Mouse (Mus musculus) intestine, postnatal 0 days (tissue): Measurements from ENCODE around the gene Slc38a4. TPM values are rescaled to one million over a fixed set of nuclear protein-coding genes. Genes with fewer than 3 reads are reported as not detected.

Experiments used
- ATAC-seq: fragments of 200-750 bp; cut with Nextera tagmentation; 2 replicates; pipeline ENCODE4 v1.8.0; 2017; ENCODE audit warnings: mild to moderate bottlenecking, moderate TSS enrichment, moderate library complexity
- H3K27ac ChIP-seq: fragments of 300-500 bp; sonication (generic); 2 replicates; pipeline ENCODE4 v1.5.1; 2014; ENCODE audit warnings: mild to moderate bottlenecking, low read depth, low read length, moderate library complexity
- H3K27me3 ChIP-seq: fragments of 300-500 bp; sonication (generic); replicated peaks from 2 replicates; pipeline ENCODE4 v1.6.1; 2014; ENCODE audit warnings: low read length, mixed read lengths; ENCODE audit not compliant: control insufficient read depth, insufficient read depth
- H3K36me3 ChIP-seq: fragments of 300-500 bp; sonication (generic); 2 replicates; pipeline ENCODE4 v1.6.1; 2014; ENCODE audit warnings: mild to moderate bottlenecking, moderate library complexity; ENCODE audit not compliant: control insufficient read depth, insufficient read depth
- H3K4me1 ChIP-seq: fragments of 300-500 bp; sonication (generic); replicated peaks from 2 replicates; pipeline ENCODE4 v1.6.1; 2014; ENCODE audit warnings: antibody characterized with exemption, low read length, mixed read lengths; ENCODE audit not compliant: control insufficient read depth, insufficient read depth
- H3K4me2 ChIP-seq: fragments of 300-500 bp; sonication (generic); replicated peaks from 2 replicates; pipeline ENCODE4 v1.6.1; 2014; ENCODE audit warnings: low read depth, mild to moderate bottlenecking, moderate library complexity
- H3K4me3 ChIP-seq: fragments of 300-500 bp; sonication (generic); 2 replicates; pipeline ENCODE4 v1.5.1; 2014; ENCODE audit warnings: low read depth, low read length
- H3K9ac ChIP-seq: fragments of 300-500 bp; sonication (generic); 2 replicates; pipeline ENCODE4 v1.6.1; 2014; ENCODE audit warnings: mild to moderate bottlenecking, low read depth, low read length
- H3K9me3 ChIP-seq: fragments of 300-500 bp; sonication (generic); 2 replicates; pipeline ENCODE4 v1.6.1; 2016; ENCODE audit warnings: mixed run types; ENCODE audit not compliant: control insufficient read depth
- CTCF ChIP-seq: sonication (generic); IDR thresholded peaks from 2 replicates; pipeline ENCODE4 v1.5.1; 2016; ENCODE audit warnings: low read depth, mild to moderate bottlenecking, control low read depth, antibody characterized with exemption, moderate library complexity
- WGBS: fragments of 180-500 bp; shearing (Covaris S2); extraction: QIAGEN DNeasy Blood & Tissue Kit; methylation state at CpG from one replicate; pipeline ENCODE4 v1.1.7; 2014; 5-methylcytosine and 5-hydroxymethylcytosine counted together
- polyA plus RNA-seq: library from polyadenylated mRNA; unstranded; fragments of >200 nt; fragmentation: Nextera tagmentation; extraction: Ambion mirVana; gene quantifications from 2 replicates; pipeline ENCODE4 v1.2.1, GENCODE M21; 2015

Slc38a4 gene
- polyA plus RNA-seq, 1 experiment from 2014 or later, result 11.4 TPM

DNA sequence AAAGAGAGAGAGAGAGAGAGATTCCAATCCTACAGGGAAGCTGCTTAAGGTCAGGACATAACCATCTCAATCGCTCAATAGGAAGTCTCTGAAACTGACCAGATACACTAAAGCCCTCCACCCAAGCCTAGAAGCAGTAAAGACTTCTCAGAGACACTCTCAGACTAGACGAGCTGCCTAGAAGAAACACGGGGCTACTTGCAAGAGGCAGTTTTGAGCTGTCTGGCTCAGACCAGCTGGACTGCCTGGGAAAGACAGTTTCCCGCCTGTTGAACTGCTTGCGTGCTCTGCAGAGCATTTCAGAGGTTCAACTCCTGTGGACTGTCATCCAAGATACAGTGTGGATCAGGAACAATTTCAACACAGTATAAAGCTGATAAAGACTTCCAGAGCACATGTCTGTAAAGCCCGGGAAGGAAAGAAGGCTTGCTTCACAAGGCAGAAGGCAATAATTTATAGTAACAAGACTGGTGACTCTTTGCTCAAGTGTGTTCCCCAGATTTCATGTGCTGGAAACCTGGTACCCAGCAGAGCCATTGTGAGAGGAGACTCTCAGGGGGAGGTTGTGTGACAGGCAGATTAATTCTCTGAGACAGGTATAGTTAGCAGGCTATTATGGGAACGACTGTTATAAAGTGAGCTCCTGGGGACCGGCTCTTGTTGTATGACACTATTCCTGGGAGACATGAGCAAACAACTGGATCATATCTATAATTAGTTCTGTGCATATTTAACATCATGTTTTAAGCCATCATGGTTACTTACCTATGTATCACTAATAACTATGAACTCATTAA lies 11.8 kb upstream of the Slc38a4 start:
- Histone ChIP-seq H3K4me1 (no peaks in the 10 kb centered on the region), H3K36me3 (no peaks in the 10 kb centered on the region), H3K9ac (no peak overlapping the region), H3K27ac (no peak overlapping the region), H3K27me3 (no peaks in the 10 kb centered on the region), H3K4me2 (no peak overlapping the region), H3K9me3 (no peaks in the 10 kb centered on the region), H3K4me3 (no peak overlapping the region)
- no peak for TF ChIP-seq CTCF
- WGBS, result 32% methylated on average over 8 of the region's 8 CpGs
- no peak for ATAC-seq

DNA sequence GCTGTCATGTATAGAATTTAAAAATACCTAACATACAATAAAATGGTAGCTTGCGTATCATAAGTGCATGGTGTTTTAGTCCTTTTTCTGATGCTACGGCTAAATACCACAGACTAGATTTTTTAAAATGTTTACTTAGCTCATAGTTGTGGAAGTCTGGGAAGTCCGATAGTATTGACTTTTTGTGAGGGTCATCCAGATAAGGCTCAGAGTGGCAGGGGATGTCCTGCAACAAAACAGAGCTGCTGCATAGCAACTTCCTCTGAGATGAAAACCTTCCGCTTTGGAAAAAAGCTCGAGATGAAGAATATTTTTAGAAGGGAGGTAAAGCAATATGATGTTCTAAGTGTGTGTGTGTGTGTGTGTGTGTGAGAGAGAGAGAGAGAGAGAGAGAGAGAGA lies 11.2 kb upstream of the Slc38a4 start:
- H3K9me3 ChIP-seq, result no peaks in the 10 kb centered on the region
- TF ChIP-seq CTCF, result no peak
- H3K36me3 ChIP-seq, result no peaks in the 10 kb centered on the region
- no peaks in the 10 kb centered on the region for H3K27me3 ChIP-seq
- H3K9ac ChIP-seq, result no peak overlapping the region
- no peaks in the 10 kb centered on the region for H3K4me1 ChIP-seq
- WGBS, result 37% methylated on average over 5 of the region's 5 CpGs
- no peak overlapping the region for H3K4me2 ChIP-seq
- H3K27ac ChIP-seq, result no peak overlapping the region
- H3K4me3 ChIP-seq, result no peak overlapping the region
- no peak for ATAC-seq

DNA sequence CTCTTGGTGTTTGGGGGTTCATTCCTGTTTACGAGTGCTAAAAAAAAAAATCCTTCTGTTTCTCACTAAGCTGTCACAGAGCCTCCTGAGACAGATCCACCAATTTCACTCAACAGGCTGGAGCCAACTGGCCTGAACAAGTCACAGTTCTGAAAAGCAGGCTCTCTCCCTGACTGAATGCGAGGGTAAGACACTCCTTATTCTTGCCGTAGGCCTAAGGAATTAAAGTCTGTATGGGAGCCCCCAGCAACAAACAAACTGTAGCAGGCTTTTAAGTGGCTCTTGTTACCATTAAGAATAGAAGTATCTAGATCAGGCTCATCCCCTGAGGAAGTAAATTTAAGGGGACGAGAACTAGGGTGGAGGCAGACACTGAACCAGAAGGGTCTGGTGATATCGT lies 7.5 kb upstream of the Slc38a4 start:
- TF ChIP-seq CTCF, result no peak
- no peak overlapping the region for H3K9ac ChIP-seq
- H3K4me3 ChIP-seq, result no peak overlapping the region
- no peak overlapping the region for H3K27ac ChIP-seq
- ATAC-seq, result no peak
- H3K27me3 ChIP-seq, result no peaks in the 10 kb centered on the region
- no peaks in the 10 kb centered on the region for H3K4me1 ChIP-seq
- 93% methylated on average over 5 of the region's 5 CpGs for WGBS
- H3K36me3 ChIP-seq, result no peaks in the 10 kb centered on the region
- H3K4me2 ChIP-seq, result no peak overlapping the region
- H3K9me3 ChIP-seq, result no peaks in the 10 kb centered on the region

DNA sequence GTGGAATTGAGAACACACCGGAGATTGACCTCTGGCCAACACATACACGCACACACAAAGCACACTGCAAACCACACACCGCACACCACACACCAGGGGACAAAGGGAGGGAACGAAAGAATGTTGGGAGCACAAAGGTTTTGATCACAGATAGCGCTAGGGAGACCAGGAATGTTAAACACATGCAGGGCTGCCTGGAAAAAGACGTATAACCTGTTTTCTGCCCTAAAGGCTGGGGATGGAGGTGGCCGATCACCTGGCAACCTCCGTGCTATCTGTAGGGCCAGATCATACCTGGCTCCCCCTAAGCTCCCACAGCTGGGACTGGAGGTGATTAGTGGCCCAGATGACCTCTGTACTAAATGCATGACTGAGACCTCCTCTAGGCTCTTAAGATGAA lies 5.2 kb upstream of the Slc38a4 start:
- Histone ChIP-seq H3K9ac (no peak overlapping the region), H3K9me3 (no peaks in the 10 kb centered on the region), H3K27me3 (0 out of 2 replicates have a peak, but pooled peaks cover under 1% of the 10 kb centered on the region), H3K27ac (no peak overlapping the region), H3K36me3 (no peaks in the 10 kb centered on the region), H3K4me2 (no peak overlapping the region), H3K4me1 (no peaks in the 10 kb centered on the region), H3K4me3 (no peak overlapping the region)
- ATAC-seq, result no peak
- TF ChIP-seq CTCF, result no peak
- 67% methylated on average over 8 of the region's 8 CpGs for WGBS

DNA sequence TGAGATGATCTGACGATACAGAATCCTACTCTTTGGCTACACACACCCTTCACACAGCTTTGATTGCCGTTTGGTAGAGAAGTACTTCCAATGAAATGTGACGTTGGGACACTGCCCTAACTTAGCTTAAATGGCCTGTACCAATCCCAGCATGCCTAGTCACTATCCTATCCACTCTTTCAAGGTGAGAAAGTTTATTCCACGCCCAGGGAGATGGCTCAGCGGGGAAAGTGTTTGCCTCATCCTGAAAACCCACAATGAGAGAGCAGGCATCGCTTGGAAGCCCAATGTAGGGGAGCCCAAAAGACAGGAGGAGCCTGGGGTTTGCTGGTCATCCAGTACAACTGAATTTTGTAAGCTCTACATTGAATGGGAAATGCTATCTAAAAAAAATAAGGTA lies 4.8 kb upstream of the Slc38a4 start:
- Histone ChIP-seq H3K4me3 (no peak overlapping the region), H3K27me3 (0 out of 2 replicates have a peak, but pooled peaks cover 2% of the 10 kb centered on the region), H3K4me2 (no peak overlapping the region), H3K36me3 (no peaks in the 10 kb centered on the region), H3K9me3 (no peaks in the 10 kb centered on the region), H3K27ac (no peak overlapping the region), H3K4me1 (no peaks in the 10 kb centered on the region), H3K9ac (no peak overlapping the region)
- 90% methylated on average over 6 of the region's 6 CpGs for WGBS
- no peak for TF ChIP-seq CTCF
- no peak for ATAC-seq

DNA sequence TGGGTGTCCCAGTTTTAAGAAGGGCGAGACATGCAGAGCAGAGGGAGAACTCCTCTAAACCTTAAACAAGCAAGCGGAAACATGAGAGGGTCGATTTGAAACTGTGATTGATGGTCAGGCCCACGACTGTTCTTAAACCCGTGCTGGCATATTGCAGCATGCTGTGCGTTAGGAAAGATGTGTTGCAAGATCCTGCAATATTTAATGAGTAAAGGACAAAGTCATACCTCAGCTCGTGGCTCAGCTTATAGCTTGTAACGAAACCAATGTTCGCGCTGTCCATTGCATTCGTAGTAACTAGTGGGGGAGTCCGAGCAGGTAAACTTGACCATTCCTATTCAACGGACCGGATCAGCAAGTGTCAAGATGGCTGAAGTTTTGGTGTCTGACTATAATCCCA lies 4.3 kb upstream of the Slc38a4 start:
- Histone ChIP-seq H3K27ac (no peak overlapping the region), H3K4me1 (no peaks in the 10 kb centered on the region), H3K4me3 (no peak overlapping the region), H3K9ac (no peak overlapping the region), H3K36me3 (no peaks in the 10 kb centered on the region), H3K27me3 (0 out of 2 replicates have a peak, but pooled peaks cover 2% of the 10 kb centered on the region), H3K4me2 (no peak overlapping the region), H3K9me3 (no peaks in the 10 kb centered on the region)
- ATAC-seq, result no peak
- WGBS, result 82% methylated on average over 14 of the region's 14 CpGs
- TF ChIP-seq CTCF, result no peak
